Mouse (Mus musculus) kidney, embryonic 14.5 days (tissue): ENCODE measurements around the gene Srp72. TPM values are rescaled to one million over a fixed set of nuclear protein-coding genes. Genes with fewer than 3 reads are reported as not detected.

Experiments used
- ATAC-seq: fragments of 200-750 bp; cut with Nextera tagmentation; 2 replicates; pipeline ENCODE4 v1.8.0; 2017; ENCODE audit warnings: moderate number of reproducible peaks, mild to moderate bottlenecking, moderate TSS enrichment, moderate library complexity; ENCODE audit not compliant: low FRiP score, low TSS enrichment
- H3K27ac ChIP-seq: fragments of 300-500 bp; sonication (generic); 2 replicates; pipeline ENCODE4 v1.5.1; 2014; ENCODE audit warnings: low read depth, mild to moderate bottlenecking, low read length, moderate library complexity, mixed read lengths
- H3K27me3 ChIP-seq: fragments of 300-500 bp; sonication (generic); 2 replicates; pipeline ENCODE4 v1.6.1; 2014; ENCODE audit warnings: mild to moderate bottlenecking, low read length; ENCODE audit not compliant: control insufficient read depth, insufficient read depth
- H3K36me3 ChIP-seq: fragments of 300-500 bp; sonication (generic); 2 replicates; pipeline ENCODE4 v1.6.1; 2014; ENCODE audit warnings: low read length, mixed read lengths; ENCODE audit not compliant: control insufficient read depth, insufficient read depth
- H3K4me1 ChIP-seq: fragments of 300-500 bp; sonication (generic); 2 replicates; pipeline ENCODE4 v1.6.1; 2014; ENCODE audit warnings: low read length, mixed read lengths; ENCODE audit not compliant: control insufficient read depth, insufficient read depth
- H3K4me2 ChIP-seq: fragments of 300-500 bp; sonication (generic); replicated peaks from 2 replicates; pipeline ENCODE4 v1.6.1; 2014; ENCODE audit warnings: low read depth, mild to moderate bottlenecking, low read length
- H3K4me3 ChIP-seq: fragments of 300-500 bp; sonication (generic); 2 replicates; pipeline ENCODE4 v1.5.1; 2014; ENCODE audit warnings: mild to moderate bottlenecking, low read length
- H3K9ac ChIP-seq: fragments of 300-500 bp; sonication (generic); 2 replicates; pipeline ENCODE4 v1.6.1; 2014; ENCODE audit warnings: low read depth, mild to moderate bottlenecking, low read length, moderate library complexity
- H3K9me3 ChIP-seq: fragments of 300-500 bp; sonication (generic); 2 replicates; pipeline ENCODE4 v1.6.1; 2016; ENCODE audit warnings: low read length; ENCODE audit not compliant: control insufficient read depth
- WGBS: fragments of 180-500 bp; shearing (Covaris S2); extraction: QIAGEN DNeasy Blood & Tissue Kit; methylation state at CpG from one replicate; pipeline ENCODE4 v1.1.7; 2014; 5-methylcytosine and 5-hydroxymethylcytosine counted together
- polyA plus RNA-seq: library from polyadenylated mRNA; unstranded; fragments of >200 nt; fragmentation: Nextera tagmentation; extraction: Ambion mirVana; gene quantifications from 2 replicates; pipeline ENCODE4 v1.2.1, GENCODE M21; 2014

Srp72 gene
- polyA plus RNA-seq, 1 experiment from 2014 or later: 103 TPM

DNA sequence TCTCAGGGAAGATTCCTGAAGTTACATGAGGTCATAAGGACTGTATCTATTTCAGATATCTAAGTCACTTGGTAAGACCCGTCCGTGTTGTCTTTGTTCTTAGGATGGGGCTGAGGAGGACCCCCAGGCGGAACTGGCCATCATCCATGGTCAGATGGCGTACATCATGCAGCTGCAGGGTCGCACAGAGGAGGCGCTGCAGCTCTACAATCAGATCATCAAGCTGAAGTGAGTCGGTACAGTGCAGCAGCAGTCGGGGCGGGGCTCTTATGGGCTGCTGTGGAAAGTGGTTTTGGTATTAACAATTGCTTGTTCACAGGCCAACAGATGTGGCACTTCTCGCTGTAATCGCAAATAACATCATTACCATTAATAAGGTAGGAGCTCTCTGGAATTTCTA, 9.5 kb downstream of the Srp72 start:
- ATAC-seq: no peak
- Histone ChIP-seq H3K4me2 (no peak overlapping the region), H3K9me3 (no peaks in the 10 kb centered on the region), H3K27me3 (no peaks in the 10 kb centered on the region), H3K9ac (no peak overlapping the region), H3K27ac (no peak overlapping the region), H3K4me1 (no peaks in the 10 kb centered on the region), H3K4me3 (no peak overlapping the region), H3K36me3 (peaks cover 76% of the 10 kb centered on the region)
- 96% methylated on average over 11 of the region's 11 CpGs for WGBS

DNA sequence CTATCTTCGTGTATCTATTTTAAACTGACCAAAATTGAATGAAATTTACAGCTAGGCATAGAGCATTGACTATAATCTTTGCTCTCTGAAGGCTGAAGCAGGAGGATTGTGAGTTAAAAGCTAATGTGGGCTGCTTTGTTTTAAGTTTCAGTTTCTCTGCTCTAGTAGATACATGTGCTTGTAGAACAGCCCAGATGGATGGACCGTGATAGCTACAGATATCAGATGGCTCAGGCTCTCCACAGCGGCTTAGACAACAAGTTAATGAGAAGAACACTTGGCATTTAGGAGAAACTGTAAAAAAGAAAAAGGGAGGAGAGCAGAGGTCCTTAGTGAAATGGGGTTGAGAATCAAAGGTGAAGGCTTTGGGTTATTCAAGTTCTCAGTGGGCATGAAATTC, 16.3 kb downstream of the Srp72 start:
- no peak overlapping the region for H3K9ac ChIP-seq
- no peaks in the 10 kb centered on the region for H3K27me3 ChIP-seq
- no peak overlapping the region for H3K4me3 ChIP-seq
- WGBS: 81% methylated on average over 3 of the region's 3 CpGs
- H3K9me3 ChIP-seq: no peaks in the 10 kb centered on the region
- H3K4me2 ChIP-seq: no peak overlapping the region
- no peaks in the 10 kb centered on the region for H3K4me1 ChIP-seq
- peaks cover 80% of the 10 kb centered on the region for H3K36me3 ChIP-seq
- ATAC-seq: no peak
- H3K27ac ChIP-seq: no peak overlapping the region

DNA sequence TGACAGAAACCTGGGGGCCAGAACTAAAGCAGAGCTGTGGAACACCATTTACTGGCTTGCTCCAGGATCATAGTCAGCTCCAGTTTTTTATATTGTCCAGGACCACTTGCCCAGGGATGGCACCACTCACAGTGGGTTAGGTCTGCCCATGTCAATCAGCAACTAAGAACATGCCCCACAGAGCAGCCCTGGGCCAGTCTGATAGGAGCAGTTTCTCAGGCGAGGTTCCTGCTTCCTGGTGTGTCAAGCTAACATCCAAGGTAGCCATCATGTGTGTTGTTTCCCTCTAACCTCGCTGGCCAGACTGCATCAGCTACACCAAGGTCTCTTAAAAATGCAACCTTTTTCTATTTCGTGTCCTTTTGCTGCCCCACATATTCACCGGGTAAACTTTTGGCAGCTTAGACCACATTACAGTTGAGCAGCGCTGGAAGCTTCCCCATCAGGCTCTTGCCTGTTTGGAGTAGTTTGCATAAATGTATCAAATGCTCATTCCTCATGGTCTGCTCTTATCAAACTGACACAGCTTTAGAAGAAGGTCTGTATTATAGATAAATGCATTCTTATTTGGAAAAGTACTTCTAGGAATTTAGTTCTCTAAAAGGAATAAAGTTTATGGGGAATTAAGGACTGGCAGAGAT, 18.8 kb downstream of the Srp72 start:
- H3K4me3 ChIP-seq: no peak overlapping the region
- H3K27me3 ChIP-seq: no peaks in the 10 kb centered on the region
- peaks cover 87% of the 10 kb centered on the region for H3K36me3 ChIP-seq
- no peak overlapping the region for H3K4me2 ChIP-seq
- 91% methylated on average over 5 of the region's 5 CpGs for WGBS
- H3K9ac ChIP-seq: no peak overlapping the region
- no peak for ATAC-seq
- H3K4me1 ChIP-seq: no peaks in the 10 kb centered on the region
- H3K9me3 ChIP-seq: no peaks in the 10 kb centered on the region
- H3K27ac ChIP-seq: no peak overlapping the region

DNA sequence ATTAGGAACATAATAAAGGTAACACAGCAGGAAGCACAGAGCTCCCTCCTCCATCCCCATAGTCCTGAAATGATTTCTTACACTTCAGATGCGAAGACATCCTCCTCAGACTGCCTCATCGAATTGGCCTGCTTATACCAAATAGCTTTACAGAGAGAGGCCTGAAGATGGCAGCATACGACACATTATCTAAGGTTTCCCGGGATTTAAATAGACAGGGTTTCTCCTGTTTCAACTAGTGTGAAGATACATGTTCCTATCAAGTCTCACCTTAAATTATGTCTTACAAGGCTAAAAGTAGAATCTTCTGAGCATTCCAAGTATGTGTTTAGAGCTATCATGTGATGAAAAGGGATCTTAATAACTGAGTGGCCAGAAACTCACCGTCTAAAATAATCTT, 23.9 kb downstream of the Srp72 start:
- H3K4me2 ChIP-seq: no peak overlapping the region
- WGBS: 49% methylated on average over 5 of the region's 5 CpGs

DNA sequence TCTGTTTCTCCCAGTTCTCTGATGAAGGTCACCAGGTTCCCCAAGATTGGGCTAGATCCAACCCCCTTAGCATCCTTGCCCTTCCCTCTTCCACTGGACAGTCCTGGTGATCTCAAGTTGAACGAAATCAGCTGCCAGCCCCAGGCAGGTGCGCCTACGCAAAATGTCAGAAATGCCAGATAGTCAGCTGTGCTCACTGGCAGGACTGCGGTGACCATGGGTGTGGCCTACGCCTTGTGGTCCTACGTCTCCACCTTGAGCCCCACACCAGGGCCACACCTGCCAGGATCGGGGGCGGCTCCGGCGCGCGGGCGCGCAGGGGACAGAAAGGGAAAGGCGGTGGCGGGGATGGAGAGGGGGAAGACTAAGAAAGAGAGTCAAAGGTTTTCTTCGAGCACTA, 26.7 kb downstream of the Srp72 start:
- Histone ChIP-seq H3K9me3 (no peaks in the 10 kb centered on the region; the same call in 1 of the 2 replicates), H3K4me3 (no peak overlapping the region), H3K27ac (no peak overlapping the region), H3K27me3 (no peaks in the 10 kb centered on the region), H3K4me1 (no peaks in the 10 kb centered on the region), H3K4me2 (no peak overlapping the region), H3K9ac (no peak overlapping the region), H3K36me3 (peaks cover 38% of the 10 kb centered on the region)
- 91% methylated on average over 17 of the region's 17 CpGs for WGBS
- ATAC-seq: no peak

More for the DNA sequence above, 23.9 kb downstream of the Srp72 start:
- ATAC-seq: no peak
- no peak overlapping the region for H3K27ac ChIP-seq
- H3K4me3 ChIP-seq: no peak overlapping the region
- H3K27me3 ChIP-seq: no peaks in the 10 kb centered on the region
- H3K9me3 ChIP-seq: no peaks in the 10 kb centered on the region; the same call in 1 of the 2 replicates
- H3K4me1 ChIP-seq: no peaks in the 10 kb centered on the region
- no peak overlapping the region for H3K9ac ChIP-seq
- peaks cover 64% of the 10 kb centered on the region for H3K36me3 ChIP-seq

DNA sequence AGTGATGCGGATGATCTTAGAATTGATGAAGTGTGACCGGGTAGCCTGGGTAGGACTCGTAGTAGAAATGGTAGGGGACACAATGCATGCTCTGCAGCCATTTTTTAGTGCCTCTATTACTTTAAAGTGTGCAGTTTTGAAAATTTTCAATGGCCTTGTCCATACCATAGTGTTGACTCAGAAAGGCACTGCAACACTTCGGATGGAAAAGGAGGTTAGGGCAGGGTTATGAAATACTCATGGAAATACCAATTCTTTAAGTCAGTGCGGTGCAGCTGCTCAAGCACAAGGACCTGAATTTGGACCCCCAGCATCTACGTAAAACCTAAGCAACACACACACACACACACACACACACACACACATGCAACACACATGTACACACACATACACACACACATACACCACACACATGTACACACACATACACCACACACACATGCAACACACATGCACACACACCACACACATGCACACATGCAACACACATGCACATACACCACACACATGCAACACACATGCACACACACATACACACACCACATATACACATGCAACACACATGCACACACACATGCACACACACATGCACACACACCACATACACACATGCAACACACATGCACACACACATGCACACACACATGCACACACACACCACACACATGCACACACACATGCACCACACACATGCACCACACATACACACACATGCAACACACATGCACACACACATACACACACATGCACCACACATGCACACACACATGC, 29.8 kb downstream of the Srp72 start, which contains the start of gene Arl9:
Arl9 (plus strand) TSS at position 5 of the 771 bp plus-strand sequence.
- H3K4me3 ChIP-seq: no peak within 1 kb of the TSS
- H3K9ac ChIP-seq: no peak within 1 kb of the TSS
- H3K27ac ChIP-seq: no peak within 1 kb of the TSS
- H3K27me3 ChIP-seq: no peaks in the 10 kb centered on the region
- WGBS: 90% methylated on average over 6 of the region's 6 CpGs
- H3K4me2 ChIP-seq: no peak within 1 kb of the TSS
- H3K4me1 ChIP-seq: no peaks in the 10 kb centered on the region
- H3K9me3 ChIP-seq: no peaks in the 10 kb centered on the region; the same call in 1 of the 2 replicates
- H3K36me3 ChIP-seq: peaks cover 10% of the 10 kb centered on the region; the same call in 1 of the 2 replicates
- ATAC-seq: no peak

DNA sequence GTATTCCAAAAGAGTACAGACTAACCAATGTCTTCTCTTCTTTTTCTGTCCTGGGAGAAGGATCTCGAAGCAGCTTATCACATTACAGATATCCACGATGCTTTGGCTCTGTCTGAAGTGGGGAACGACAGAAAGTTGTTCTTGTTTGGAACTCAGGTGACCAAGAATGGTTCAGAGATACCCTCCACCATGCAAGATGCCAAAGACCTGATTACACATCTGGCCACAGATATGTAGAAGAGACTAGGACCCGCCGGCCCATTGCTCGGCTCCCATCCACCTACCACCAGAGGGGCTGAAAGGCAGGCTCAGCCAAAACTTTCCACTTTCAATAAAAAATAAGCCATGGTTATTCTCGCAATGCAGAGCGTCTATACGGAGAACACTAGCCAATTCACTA, 35.9 kb downstream of the Srp72 start:
- Histone ChIP-seq H3K9ac (no peak overlapping the region), H3K27ac (no peak overlapping the region), H3K36me3 (no peaks in the 10 kb centered on the region), H3K4me3 (no peak overlapping the region), H3K4me1 (no peaks in the 10 kb centered on the region), H3K27me3 (no peaks in the 10 kb centered on the region), H3K9me3 (no peaks in the 10 kb centered on the region), H3K4me2 (no peak overlapping the region)
- WGBS: 93% methylated on average over 9 of the region's 9 CpGs
- ATAC-seq: no peak

DNA sequence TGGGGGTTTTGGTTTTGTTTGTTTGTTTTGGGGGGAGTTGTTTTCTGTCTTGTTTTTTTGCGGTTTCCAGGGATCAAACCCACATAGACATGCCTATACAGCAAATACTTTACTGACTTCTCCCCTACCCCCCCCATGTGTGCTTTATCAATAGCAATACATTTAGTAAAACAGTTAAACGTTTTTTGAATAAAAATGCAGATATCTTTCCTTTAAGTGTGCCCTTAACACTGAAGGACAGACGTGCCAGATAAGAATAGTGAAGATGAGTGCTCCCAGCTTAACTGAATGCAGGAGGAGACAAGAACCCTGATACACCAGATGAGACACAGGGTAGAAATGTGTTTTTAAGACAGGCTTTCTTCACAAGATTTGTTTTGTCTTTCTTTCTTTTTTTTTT, 36.6 kb downstream of the Srp72 start:
- H3K4me1 ChIP-seq: no peaks in the 10 kb centered on the region; the same call in 1 of the 2 replicates
- H3K27ac ChIP-seq: no peak overlapping the region
- H3K36me3 ChIP-seq: no peaks in the 10 kb centered on the region
- H3K4me3 ChIP-seq: no peak overlapping the region
- H3K9ac ChIP-seq: no peak overlapping the region
- H3K9me3 ChIP-seq: no peaks in the 10 kb centered on the region
- no peaks in the 10 kb centered on the region for H3K27me3 ChIP-seq
- WGBS: 65% methylated on average over 3 of the region's 3 CpGs
- ATAC-seq: no peak
- no peak overlapping the region for H3K4me2 ChIP-seq

DNA sequence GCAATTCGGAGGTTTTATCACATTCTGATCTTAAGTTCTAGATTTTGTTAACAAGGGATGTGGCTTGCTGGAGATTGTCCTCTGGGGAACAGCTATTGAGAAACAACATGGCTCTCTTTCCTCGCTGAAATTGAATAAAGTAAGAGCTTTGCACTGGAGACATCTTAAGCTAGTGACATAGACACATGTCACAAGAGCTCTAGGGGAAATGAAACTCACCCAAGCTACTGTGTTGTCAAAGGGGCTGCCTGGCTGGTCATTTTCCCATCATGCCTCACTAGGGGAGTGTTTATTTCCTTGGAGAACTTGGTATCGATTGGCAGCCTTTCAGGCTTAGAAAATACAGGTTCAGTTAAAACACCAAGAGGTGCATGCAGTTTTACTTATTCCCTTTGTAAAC, 38.7 kb downstream of the Srp72 start:
- Histone ChIP-seq H3K4me3 (no peak overlapping the region), H3K4me2 (no peak overlapping the region), H3K27me3 (no peaks in the 10 kb centered on the region; the same call in 1 of the 2 replicates), H3K9ac (no peak overlapping the region), H3K4me1 (no peaks in the 10 kb centered on the region; the same call in 1 of the 2 replicates), H3K27ac (no peak overlapping the region), H3K9me3 (no peaks in the 10 kb centered on the region), H3K36me3 (no peaks in the 10 kb centered on the region)
- no peak for ATAC-seq
- 76% methylated on average over 3 of the region's 3 CpGs for WGBS
